In the genomic region with DNA sequence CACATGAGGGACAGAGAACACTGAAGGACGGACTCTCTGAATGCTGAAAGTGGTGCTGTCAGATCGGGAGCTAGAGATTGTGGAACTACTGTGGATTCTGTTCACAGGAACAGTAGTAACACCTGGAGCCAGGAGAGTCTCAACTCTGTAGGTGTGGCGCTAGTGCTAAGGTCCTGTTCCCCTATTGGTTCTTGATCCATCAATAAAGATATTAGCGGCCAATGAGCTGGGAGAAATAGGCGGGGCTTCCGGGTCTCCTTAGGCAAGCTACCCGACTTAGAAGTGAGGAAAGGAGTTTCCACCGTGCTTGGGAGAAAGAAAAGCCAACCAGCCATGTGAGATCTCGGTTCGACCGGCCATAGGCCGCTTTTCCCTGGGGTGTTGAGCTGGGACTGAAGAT, we compare ENCODE assay signal across 21 mouse cellular contexts. TPM values are rescaled to one million over a fixed set of nuclear protein-coding genes. Genes with fewer than 3 reads are reported as not detected.
DNase-seq lines count a peak whose midpoint lies in the region; ATAC-seq and TF ChIP-seq lines count a peak whose summit lies in the region.
"Had no signal": no experiment of that assay in that cellular context is flagged by ENCODE, and none has a peak within 500 bp of the region (broad histone marks: within the 10 kb centered on the region; RNA-seq: fewer than 3 reads in every experiment).

No protein-coding gene starts in this region.

- H3K27me3 ChIP-seq in intestine, embryonic 15.5 days (replicated peaks): no peaks in the 10 kb centered on the region; the same call in 1 of the 2 replicates
- no peaks in the 10 kb centered on the region for H3K27me3 ChIP-seq in small intestine, adult 2 months (ENCODE audit: control insufficient read depth, insufficient read depth, low read length)
- no peaks in the 10 kb centered on the region for H3K27me3 ChIP-seq in neural tube, embryonic 15.5 days (replicated peaks)
- H3K27me3 ChIP-seq: forebrain, embryonic 15.5 days had no signal

- H3K27ac ChIP-seq in intestine, embryonic 15.5 days: no peak overlapping the region
- no peak overlapping the region for H3K27ac ChIP-seq in small intestine, adult 2 months (ENCODE audit: insufficient read depth, low read depth, low read length)
- no peak overlapping the region for H3K27ac ChIP-seq in neural tube, embryonic 15.5 days (replicated peaks)
- H3K27ac ChIP-seq: forebrain, embryonic 15.5 days; midbrain, embryonic 13.5 days had no signal

- no peak overlapping the region for H3K4me3 ChIP-seq in intestine, embryonic 15.5 days (replicated peaks)
- peak overlapping the region; percentile 43 for H3K4me3 ChIP-seq in small intestine, adult 2 months (ENCODE audit: low read depth, low read length)
- H3K4me3 ChIP-seq in neural tube, embryonic 15.5 days (replicated peaks): no peak overlapping the region
- H3K4me3 ChIP-seq: forebrain, embryonic 15.5 days; midbrain, embryonic 13.5 days had no signal

- no peak overlapping the region for H3K9ac ChIP-seq in intestine, embryonic 15.5 days
- H3K9ac ChIP-seq in neural tube, embryonic 15.5 days (replicated peaks): no peak overlapping the region
- H3K9ac ChIP-seq: forebrain, embryonic 15.5 days; midbrain, embryonic 13.5 days had no signal

- peak overlapping the region; percentile 38 for H3K4me2 ChIP-seq in intestine, embryonic 15.5 days (replicated peaks)
- no peak overlapping the region for H3K4me2 ChIP-seq in neural tube, embryonic 15.5 days
- H3K4me2 ChIP-seq: forebrain, embryonic 15.5 days; midbrain, embryonic 13.5 days had no signal

- 21% methylated on average over 12 of the region's 12 CpGs for WGBS in intestine, embryonic 15.5 days
- WGBS in small intestine, adult 2 months: 20% methylated on average over 12 of the region's 12 CpGs
- 22% methylated on average over 12 of the region's 12 CpGs for WGBS in neural tube, embryonic 15.5 days

- TF ChIP-seq CTCF in small intestine, adult 2 months (IDR thresholded peaks at IDR 0.05; ENCODE audit: extremely low read depth, insufficient read length, insufficient replicate concordance, low read depth, low read length): no peak

- H3K4me1 ChIP-seq in intestine, embryonic 15.5 days (replicated peaks): 0 out of 2 replicates have a peak, but pooled peaks cover 2% of the 10 kb centered on the region
- peaks cover 11% of the 10 kb centered on the region; the same call in 1 of the 2 replicates for H3K4me1 ChIP-seq in small intestine, adult 2 months (ENCODE audit: control insufficient read depth, insufficient read depth, insufficient read length, low read length)
- H3K4me1 ChIP-seq in neural tube, embryonic 15.5 days: 0 out of 2 replicates have a peak, but pooled peaks cover 1% of the 10 kb centered on the region
- H3K4me1 ChIP-seq: forebrain, embryonic 15.5 days had no signal

- ATAC-seq in intestine, embryonic 15.5 days: peak; percentile 76
- no peak for ATAC-seq in monocyte, adult 5-6 weeks (replicated peaks; ENCODE audit: insufficient number of reproducible peaks, low FRiP score, low TSS enrichment, poor library complexity, severe bottlenecking)
- no peak for ATAC-seq in neural tube, embryonic 15.5 days (ENCODE audit: low FRiP score)
- ATAC-seq: forebrain, embryonic 15.5 days; midbrain, embryonic 13.5 days had no signal

- no peaks in the 10 kb centered on the region for H3K9me3 ChIP-seq in intestine, embryonic 15.5 days
- no peaks in the 10 kb centered on the region for H3K9me3 ChIP-seq in neural tube, embryonic 15.5 days (replicated peaks)
- H3K9me3 ChIP-seq: forebrain, embryonic 15.5 days had no signal

- H3K36me3 ChIP-seq in intestine, embryonic 15.5 days: no peaks in the 10 kb centered on the region
- H3K36me3 ChIP-seq in small intestine, adult 2 months (ENCODE audit: control insufficient read depth, insufficient read depth, low read length): peaks cover 25% of the 10 kb centered on the region
- no peaks in the 10 kb centered on the region for H3K36me3 ChIP-seq in neural tube, embryonic 15.5 days
- H3K36me3 ChIP-seq: forebrain, embryonic 15.5 days; midbrain, embryonic 13.5 days had no signal

- TF ChIP-seq POLR2A in small intestine, adult 2 months (IDR thresholded peaks at IDR 0.05; ENCODE audit: low read depth, low read length): no peak

- peak; percentile 13 to 28 for DNase-seq in lung, adult 18-20 months
- DNase-seq in lung, postnatal 14 days: no peak
- peak; percentile 84 for DNase-seq in ES-CJ7 (ENCODE audit: low read depth, low spot score)
- DNase-seq in layer of hippocampus, adult 9-11 months: no peak
- DNase-seq: cerebellum, adult 18-20 months; gastrocnemius, postnatal 25 days; kidney, adult 11 months; kidney, postnatal 4 days; right cerebral cortex, postnatal 4 days had no signal

RNA-seq across cellular contexts. Expression of a gene that starts 4.5 kb away (rescaled TPM):
- 0.30 and 0.63 TPM in 2 replicates for polyA plus RNA-seq in intestine, embryonic 15.5 days (2015; fragmentation: Nextera tagmentation; extraction: Ambion mirVana)
- 47.2 and 68.9 TPM in 2 replicates for polyA plus RNA-seq in small intestine, adult 2 months (2012; rRNA removed)
- not detected in 3 replicates for total RNA-seq in monocyte, adult 5-6 weeks (2017)
- not detected in 2 replicates for polyA plus RNA-seq in neural tube, embryonic 15.5 days (2015; fragmentation: Nextera tagmentation; extraction: Ambion mirVana)
- total RNA-seq: adrenal gland, adult 18-20 months; gastrocnemius, postnatal 25 days; liver, adult 2 months had no signal
- polyA plus RNA-seq: C2C12; cortical plate, adult 2 months; forebrain, embryonic 15.5 days; heart, embryonic 14.5 days; hindbrain, embryonic 11.5 days; liver, adult 2 months; midbrain, embryonic 13.5 days had no signal

RNA-seq across cellular contexts. Expression of a gene that starts 25.2 kb away (rescaled TPM):
- polyA plus RNA-seq in intestine, embryonic 15.5 days (2015; fragmentation: Nextera tagmentation; extraction: Ambion mirVana): 2.2 TPM in 2 replicates
- 165 and 177 TPM in 2 replicates for polyA plus RNA-seq in small intestine, adult 2 months (2012; rRNA removed)
- total RNA-seq in monocyte, adult 5-6 weeks (2017): 0.10 TPM in 1 of 3 replicates, not detected in the others
- polyA plus RNA-seq in neural tube, embryonic 15.5 days (2015; fragmentation: Nextera tagmentation; extraction: Ambion mirVana): 2.4 and 2.7 TPM in 2 replicates
- polyA plus RNA-seq: C2C12 had no signal

RNA-seq across cellular contexts. Expression of a gene that starts 56.9 kb away (rescaled TPM):
- not detected in 2 replicates for polyA plus RNA-seq in intestine, embryonic 15.5 days (2015; fragmentation: Nextera tagmentation; extraction: Ambion mirVana)
- polyA plus RNA-seq in small intestine, adult 2 months (2012; rRNA removed): 0.14 TPM in 1 of 2 replicates, not detected in the other
- total RNA-seq in monocyte, adult 5-6 weeks (2017): not detected in 3 replicates
- polyA plus RNA-seq in neural tube, embryonic 15.5 days (2015; fragmentation: Nextera tagmentation; extraction: Ambion mirVana): not detected in 2 replicates
- total RNA-seq: gastrocnemius, postnatal 25 days; liver, adult 2 months had no signal
- polyA plus RNA-seq: cortical plate, adult 2 months; forebrain, embryonic 15.5 days; heart, embryonic 14.5 days; hindbrain, embryonic 11.5 days; liver, adult 2 months; midbrain, embryonic 13.5 days had no signal

RNA-seq across cellular contexts. Expression of a gene that starts 57.1 kb away (rescaled TPM):
- 1.3 and 1.5 TPM in 2 replicates for polyA plus RNA-seq in intestine, embryonic 15.5 days (2015; fragmentation: Nextera tagmentation; extraction: Ambion mirVana)
- 2.6 and 3.5 TPM in 2 replicates for polyA plus RNA-seq in small intestine, adult 2 months (2012; rRNA removed)
- 0.19 to 0.39 TPM (median 0.32 TPM) in 3 replicates for total RNA-seq in monocyte, adult 5-6 weeks (2017)
- 0.67 and 0.74 TPM in 2 replicates for polyA plus RNA-seq in neural tube, embryonic 15.5 days (2015; fragmentation: Nextera tagmentation; extraction: Ambion mirVana)

Comparison
In these comparisons a context has a peak if more than half of its experiments do, and no peak if none do; other contexts are left out.
1. DNase-seq: peak in lung, adult 18-20 months (2 of 2) and ES-CJ7 (single experiment); none in lung, postnatal 14 days (single experiment) and layer of hippocampus, adult 9-11 months (single experiment).
2. RNA of a gene that starts 4.5 kb away (polyA plus RNA-seq): 47.2 to 68.9 TPM in small intestine, adult 2 months; 0.30 to 0.63 TPM in intestine, embryonic 15.5 days and not detected in neural tube, embryonic 15.5 days; every median in the first group is over 10 times any median in the second.
3. RNA of a gene that starts 25.2 kb away (polyA plus RNA-seq): 165 to 177 TPM in small intestine, adult 2 months; 2.4 to 2.7 TPM in neural tube, embryonic 15.5 days and 2.2 TPM in intestine, embryonic 15.5 days; every median in the first group is over 10 times any median in the second.